Comparison of ENCODE assay signal across 8 mouse cellular contexts in the genomic region with DNA sequence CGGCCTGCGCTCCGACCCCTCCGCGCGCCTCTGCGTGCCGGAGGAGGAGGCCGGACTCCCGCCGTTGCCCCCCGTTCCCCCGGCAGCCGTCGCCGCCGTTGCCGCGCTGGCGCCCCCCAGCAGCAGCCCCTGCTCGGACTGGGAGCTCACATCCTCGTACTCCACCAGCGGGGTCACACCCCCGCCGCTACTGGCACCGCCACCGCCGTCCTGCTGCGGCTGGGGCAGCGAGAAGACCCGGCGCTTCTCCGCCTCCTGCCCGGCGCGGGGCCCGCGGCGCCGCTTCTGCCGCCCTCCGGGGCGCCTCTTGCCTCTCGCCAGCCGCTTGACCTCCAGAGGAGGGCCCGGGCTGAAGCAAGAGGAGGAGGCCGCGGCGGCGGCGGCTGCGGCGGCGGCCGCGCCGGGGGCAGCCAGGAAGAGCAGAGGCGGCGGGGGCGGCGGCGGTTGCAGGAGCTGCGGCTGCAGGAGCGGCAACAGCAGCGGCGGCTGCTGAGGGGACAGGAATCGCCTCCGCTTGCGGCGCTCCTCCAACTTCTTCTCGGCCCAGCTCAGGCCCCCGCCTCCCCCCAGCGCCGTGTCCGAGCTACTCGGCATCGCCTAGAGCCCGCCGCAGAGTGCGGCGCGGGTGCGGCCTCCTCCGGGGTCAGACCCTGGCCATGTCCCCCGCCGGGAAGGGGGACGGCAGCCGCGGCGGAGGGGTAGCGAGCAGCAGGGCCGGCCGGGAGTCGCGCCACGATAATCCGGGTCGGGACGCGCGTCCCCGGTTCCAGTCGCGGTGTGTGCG. TPM values are rescaled to one million over a fixed set of nuclear protein-coding genes. Genes with fewer than 3 reads are reported as not detected.
DNase-seq lines count a peak whose midpoint lies in the region; ATAC-seq and TF ChIP-seq lines count a peak whose summit lies in the region.

No protein-coding gene starts in this region.

- DNase-seq in embryo, embryonic 11.5 days (ENCODE audit: low read depth, low spot score) = peak; percentile 27
- DNase-seq in heart, adult 2 months = peak; percentile 67 to 72
- peak; percentile 41 for DNase-seq in kidney, adult 9 months
- peak; percentile 60 for DNase-seq in liver
- peak; percentile 69 for DNase-seq in neural tube, embryonic 11.5 days (ENCODE audit: low spot score)

- WGBS in heart, adult 2 months = under 1% methylated on average over 84 of the region's 105 CpGs
- WGBS in neural tube, embryonic 11.5 days = under 1% methylated on average over 57 of the region's 105 CpGs

- H3K9me3 ChIP-seq in erythroblast, embryonic 14.5 days (ENCODE audit: control insufficient read depth, low read length) = no peaks in the 10 kb centered on the region
- no peaks in the 10 kb centered on the region for H3K9me3 ChIP-seq in neural tube, embryonic 11.5 days (ENCODE audit: control insufficient read depth, low read length)

- H3K4me1 ChIP-seq in erythroblast, embryonic 14.5 days (ENCODE audit: control insufficient read depth) = peaks cover 39% of the 10 kb centered on the region
- H3K4me1 ChIP-seq in heart, adult 2 months (ENCODE audit: control insufficient read depth, insufficient read depth, low read length) = no peaks in the 10 kb centered on the region; the same call in 1 of the 2 replicates
- H3K4me1 ChIP-seq in neural tube, embryonic 11.5 days (ENCODE audit: control insufficient read depth, insufficient read depth, low read length) = peaks cover 4% of the 10 kb centered on the region
- peaks cover 3% of the 10 kb centered on the region; the same call in 1 of the 2 replicates for H3K4me1 ChIP-seq in testis, adult 2 months (ENCODE audit: control insufficient read depth, insufficient read depth, low read length)

- H3K27ac ChIP-seq in heart, adult 2 months = peak overlapping the region; percentile 95
- H3K27ac ChIP-seq in neural tube, embryonic 11.5 days (ENCODE audit: low read depth, low read length) = peak overlapping the region; percentile 96
- peak overlapping the region; percentile 92 for H3K27ac ChIP-seq in testis, adult 2 months (ENCODE audit: control insufficient read depth, insufficient read depth, low read depth, low read length)

- H3K36me3 ChIP-seq in erythroblast, embryonic 14.5 days (ENCODE audit: control insufficient read depth) = peaks cover 9% of the 10 kb centered on the region
- H3K36me3 ChIP-seq in heart, adult 2 months (ENCODE audit: control insufficient read depth, insufficient read depth, low read length) = peaks cover 20% of the 10 kb centered on the region
- H3K36me3 ChIP-seq in neural tube, embryonic 11.5 days (ENCODE audit: control insufficient read depth, insufficient read depth, low read length) = no peaks in the 10 kb centered on the region
- H3K36me3 ChIP-seq in testis, adult 2 months (ENCODE audit: control insufficient read depth, insufficient read depth, low read length) = no peaks in the 10 kb centered on the region

- H3K4me3 ChIP-seq in erythroblast, embryonic 14.5 days (replicated peaks) = peak overlapping the region; percentile 96
- H3K4me3 ChIP-seq in heart, adult 2 months = peak overlapping the region; percentile 79
- peak overlapping the region; percentile 99 for H3K4me3 ChIP-seq in neural tube, embryonic 11.5 days (ENCODE audit: low read depth, low read length)
- peak overlapping the region; percentile 78 for H3K4me3 ChIP-seq in testis, adult 2 months (ENCODE audit: control insufficient read depth, low read depth, low read length)

- no peak for TF ChIP-seq CTCF in heart, adult 2 months (IDR thresholded peaks at IDR 0.05)
- TF ChIP-seq CTCF in testis, adult 2 months (IDR thresholded peaks at IDR 0.05; ENCODE audit: control insufficient read depth, insufficient read depth, insufficient replicate concordance, low read depth, low read length) = no peak

- H3K79me2 ChIP-seq in heart, adult 2 months (replicated peaks; ENCODE audit: control insufficient read depth, insufficient read depth, low read length) = no peaks in the 10 kb centered on the region

- no peak for ATAC-seq in erythroblast, adult 5-6 weeks (replicated peaks; ENCODE audit: low FRiP score, poor library complexity, severe bottlenecking)
- peak; percentile 26 for ATAC-seq in neural tube, embryonic 11.5 days (ENCODE audit: insufficient read depth, low FRiP score, low TSS enrichment)

- TF ChIP-seq EP300 in heart, adult 2 months (IDR thresholded peaks at IDR 0.05; ENCODE audit: insufficient read depth, low read depth, low read length) = no peak

- peak overlapping the region; percentile 99 for H3K9ac ChIP-seq in heart, adult 2 months (ENCODE audit: low read depth, low read length)
- H3K9ac ChIP-seq in neural tube, embryonic 11.5 days (ENCODE audit: low read length) = peak overlapping the region; percentile 94

- peak overlapping the region; percentile 69 for H3K4me2 ChIP-seq in neural tube, embryonic 11.5 days (ENCODE audit: low read depth)

- TF ChIP-seq POLR2A in heart, adult 2 months (IDR thresholded peaks at IDR 0.05; ENCODE audit: insufficient read depth, low read depth, low read length) = no peak
- TF ChIP-seq POLR2A in testis, adult 2 months (IDR thresholded peaks at IDR 0.05; ENCODE audit: control insufficient read depth, low read depth, low read length) = peak; percentile 5; the same call in 1 of the 2 replicates

- H3K27me3 ChIP-seq in erythroblast, embryonic 14.5 days (ENCODE audit: control insufficient read depth) = no peaks in the 10 kb centered on the region
- H3K27me3 ChIP-seq in heart, adult 2 months (ENCODE audit: control insufficient read depth, insufficient read depth, low read length) = no peaks in the 10 kb centered on the region
- H3K27me3 ChIP-seq in neural tube, embryonic 11.5 days (ENCODE audit: control insufficient read depth, insufficient read depth, low read length) = no peaks in the 10 kb centered on the region
- no peaks in the 10 kb centered on the region for H3K27me3 ChIP-seq in testis, adult 2 months (ENCODE audit: control insufficient read depth, insufficient read depth, low read length)

- intact Hi-C loops in heart, adult 2 months (cut with DNase I) = loop anchor here (2.0 kb wide), 2 partner anchors 33 to 141 kb away; partner anchors contain the start of gene Rala

RNA-seq across cellular contexts. Expression of gene Cdk13, which starts 0.6 kb away (rescaled TPM):
- 3.1 and 4.4 TPM in 2 replicates for polyA plus RNA-seq in erythroblast, embryonic 14.5 days (2012)
- total RNA-seq in erythroblast, adult 5-6 weeks (2015; ENCODE audit: low replicate concordance) = 38.6 and 42.0 TPM in 2 replicates
- total RNA-seq in erythroblast, adult 5-6 weeks (2017; ENCODE audit: low replicate concordance) = 48.7 and 49.8 TPM in 2 replicates
- 10 to 100 TPM; 22.4 to 24.7 TPM for total RNA-seq in heart, adult 2 months (2021)
- 12.5 and 14.7 TPM in 2 replicates for polyA plus RNA-seq in heart, adult 2 months (2012; rRNA removed)
- polyA plus RNA-seq in neural tube, embryonic 11.5 days (2014; fragmentation: Nextera tagmentation; extraction: Ambion mirVana) = 18.8 and 20.9 TPM in 2 replicates
- 26.3 and 30.0 TPM in 2 replicates for polyA plus RNA-seq in testis, adult 2 months (2012; rRNA removed)
